Mouse (Mus musculus) liver, postnatal 0 days (tissue): Measurements from ENCODE around the gene Ppm1h.

Experiments
- CTCF ChIP-seq: sonication (generic); IDR thresholded peaks from 2 replicates; pipeline ENCODE4 v1.5.1; 2016; ENCODE audit warnings: antibody characterized with exemption, low read depth
- EP300 ChIP-seq: IDR thresholded peaks from 2 replicates; pipeline ENCODE4 v1.6.1; 2016; ENCODE audit warnings: antibody characterized with exemption, low read depth, mild to moderate bottlenecking

DNA sequence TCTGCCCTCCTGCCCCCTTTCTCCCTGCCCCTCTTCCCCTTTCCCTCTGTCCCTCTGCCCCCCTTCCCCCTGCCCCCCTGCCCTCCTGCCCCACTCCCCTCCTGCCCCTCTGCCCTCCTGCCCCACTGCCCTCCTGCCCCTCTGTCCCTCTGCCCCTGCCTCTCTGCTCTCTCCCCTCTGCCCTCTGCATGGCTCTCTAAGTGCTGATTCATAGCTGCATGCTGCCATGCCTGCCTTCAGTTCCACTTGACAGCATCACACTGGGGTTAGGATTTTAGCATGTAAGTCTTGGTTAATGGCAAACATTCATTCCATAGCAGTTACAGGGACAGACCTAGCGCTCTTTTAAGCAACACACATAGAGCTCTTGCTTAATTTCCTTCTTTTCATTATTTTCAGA lies 85.0 kb downstream of the Ppm1h start:
- TF ChIP-seq CTCF (no peak), EP300 (no peak)
